Mouse (Mus musculus) brain, embryonic 18.5 days (tissue): ENCODE data around the gene Ifngr2.

Experiments
- DNase-seq: peaks from one replicate; pipeline ENCODE4 v3.0.0-alpha.2; 2012; ENCODE audit warnings: low read depth, low spot score

Ifngr2 gene

DNA sequence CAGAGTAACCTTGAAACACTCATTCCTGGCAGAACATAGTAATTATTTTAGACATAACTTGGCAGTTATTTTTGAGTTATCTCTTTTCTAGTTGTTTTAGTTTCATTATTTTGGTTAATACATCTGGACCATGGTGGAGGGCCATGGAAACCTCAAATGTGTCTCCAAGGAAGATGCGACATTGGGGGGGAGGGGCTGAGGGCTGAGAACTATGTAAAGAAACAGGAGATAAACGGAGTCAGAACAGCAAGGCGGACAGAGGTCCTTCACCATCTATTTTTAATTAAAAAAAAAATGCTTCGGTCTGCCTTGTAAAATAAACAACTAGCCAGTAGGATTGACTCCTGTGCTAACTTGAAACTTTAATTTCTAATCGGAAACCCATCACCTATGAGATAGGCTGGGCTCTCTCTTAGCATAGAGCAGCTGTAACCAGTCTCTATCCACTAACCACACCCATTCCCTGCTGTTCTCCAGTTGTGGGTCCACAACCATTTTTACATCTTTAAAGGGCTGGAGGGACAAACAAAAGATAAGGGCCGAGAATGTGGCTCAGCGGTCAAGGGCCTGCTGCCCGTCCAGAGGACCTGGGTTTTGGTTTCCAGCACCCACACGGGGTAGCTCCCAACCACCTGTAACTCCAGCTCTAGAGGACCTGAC lies 18.6 kb downstream of the Ifngr2 start:
- no peak for DNase-seq

DNA sequence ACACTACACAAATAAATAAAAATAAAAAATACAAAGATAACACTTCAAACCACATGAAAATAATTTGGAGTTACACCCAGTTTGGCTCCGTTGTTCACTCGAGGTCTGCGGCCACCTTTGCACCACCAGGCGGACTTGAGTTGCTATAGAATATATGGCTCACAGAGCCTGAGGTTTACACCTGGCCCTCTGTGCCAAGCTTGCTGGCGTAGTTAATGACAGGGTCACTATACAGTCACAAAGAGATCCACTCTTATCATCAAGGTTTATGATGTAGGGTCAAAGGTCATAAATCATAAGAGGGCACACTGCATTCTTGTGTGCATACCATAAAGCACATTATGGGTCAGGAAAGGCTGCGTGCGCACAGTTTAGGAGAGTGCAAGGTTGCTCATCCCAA lies 19.1 kb downstream of the Ifngr2 start:
- DNase-seq, result no peak

DNA sequence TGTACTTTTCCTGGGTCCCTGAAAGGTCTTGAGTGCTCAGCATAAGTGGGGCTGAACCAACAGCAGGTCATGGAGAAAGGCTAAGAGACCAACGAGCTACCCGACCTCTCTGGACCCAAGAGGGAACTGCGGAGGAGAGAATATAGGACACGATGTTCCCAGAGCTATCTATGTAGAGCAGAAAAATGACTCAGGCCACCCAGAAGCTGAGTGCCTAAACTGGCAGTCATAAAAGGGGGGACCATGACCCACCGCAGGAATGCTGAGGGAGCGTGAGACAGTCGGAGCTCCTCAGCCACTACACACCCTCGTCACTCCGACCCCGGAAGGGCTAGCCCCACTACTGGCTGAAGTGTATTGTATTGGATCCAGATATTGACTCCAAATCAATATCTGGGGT lies 22.1 kb downstream of the Ifngr2 start:
- DNase-seq, result no peak

- DNase-seq, result no peak
Observed at GRCm38 (mm10) chr16:91571105-91571504, 24.2 kb downstream of the Ifngr2 start.

- DNase-seq, result no peak
Observed at GRCm38 (mm10) chr16:91575151-91575550, 28.3 kb downstream of the Ifngr2 start.

GRCm38 (mm10) chr16:91578980-91579720 lies 32.3 kb downstream of the Ifngr2 start:
- DNase-seq, result peak; percentile 64

- DNase-seq, result no peak
Observed at GRCm38 (mm10) chr16:91582307-91582706, 35.4 kb downstream of the Ifngr2 start.

- DNase-seq, result no peak
Observed at GRCm38 (mm10) chr16:91585617-91586016, 38.7 kb downstream of the Ifngr2 start.

DNA sequence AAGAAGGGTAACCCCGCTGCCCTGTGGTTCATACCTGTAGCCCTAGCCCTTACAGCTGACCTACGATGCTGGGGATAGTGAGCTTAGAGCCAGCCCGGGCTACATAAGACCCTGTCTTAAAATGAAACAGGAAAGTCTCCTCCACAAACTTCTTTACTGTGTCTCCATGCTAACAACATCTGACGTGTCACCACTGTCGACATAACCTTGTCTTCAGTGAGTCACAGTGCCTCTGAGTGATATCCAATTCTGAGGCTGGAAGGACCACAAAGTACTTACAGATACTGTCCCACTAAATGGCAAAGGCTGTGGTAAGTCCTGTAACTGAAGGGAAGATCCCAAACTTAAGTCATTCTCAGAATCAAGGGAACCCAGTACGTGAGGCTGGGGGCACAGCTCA lies 39.4 kb downstream of the Ifngr2 start:
- no peak for DNase-seq

GRCm38 (mm10) chr16:91587730-91588453 lies 41.0 kb downstream of the Ifngr2 start:
- DNase-seq, result no peak

DNA sequence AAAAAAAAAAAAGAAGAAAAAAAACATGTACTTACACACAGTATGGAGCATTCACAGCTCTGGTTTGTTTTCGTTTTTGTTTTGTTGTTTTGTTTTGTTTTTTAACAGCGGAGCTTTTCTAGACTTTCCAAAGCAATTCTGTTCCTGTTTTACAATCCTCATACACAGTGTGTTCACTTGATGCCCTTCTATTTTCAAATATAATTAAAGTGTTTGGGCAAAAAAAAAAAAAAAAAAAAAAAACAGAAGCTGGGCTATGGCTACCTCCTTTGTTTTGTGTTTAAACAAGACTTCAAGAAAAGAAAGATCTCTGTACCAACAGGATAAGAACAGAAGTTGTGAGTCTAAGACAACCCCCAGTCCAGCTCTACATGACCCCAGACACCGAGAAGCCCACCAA lies 41.8 kb downstream of the Ifngr2 start:
- no peak for DNase-seq

DNA sequence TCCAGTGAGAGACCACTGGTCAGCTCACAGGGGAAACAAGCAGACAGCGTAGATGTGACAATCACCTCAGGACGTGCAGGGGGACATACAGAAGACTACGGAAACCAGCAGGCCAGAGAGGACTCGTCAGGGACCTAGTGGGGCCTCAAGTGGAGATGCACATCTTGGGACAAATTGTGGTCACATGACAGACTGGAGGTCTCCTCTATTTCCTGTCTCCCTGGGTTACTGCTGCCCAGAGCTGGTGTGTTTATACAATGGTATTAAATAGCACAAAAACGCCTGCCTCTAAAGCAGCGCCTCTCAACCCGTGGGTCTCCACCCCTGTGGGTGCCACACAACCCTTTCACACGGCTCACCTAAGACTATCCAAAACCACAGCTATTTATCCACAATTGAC lies 45.3 kb downstream of the Ifngr2 start:
- DNase-seq, result no peak

DNA sequence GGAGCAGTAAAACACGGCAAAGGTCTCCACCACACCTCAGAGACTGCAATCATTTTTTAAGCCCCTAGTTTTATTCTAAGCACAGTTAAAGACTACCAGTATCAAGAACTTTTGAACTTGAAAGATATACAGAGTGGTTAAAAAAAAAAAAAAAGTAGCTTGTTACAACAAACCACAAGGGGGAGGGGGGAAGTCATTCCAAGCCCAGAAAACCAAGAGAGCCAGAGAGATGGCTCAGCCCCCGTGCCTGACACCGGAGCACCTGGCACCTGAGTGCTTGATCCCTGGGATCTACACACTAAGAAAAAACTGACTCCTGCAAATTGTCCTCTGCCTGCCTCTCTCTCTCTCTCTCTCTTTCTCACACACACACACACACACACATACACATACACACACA lies 46.4 kb downstream of the Ifngr2 start:
- DNase-seq, result no peak

DNA sequence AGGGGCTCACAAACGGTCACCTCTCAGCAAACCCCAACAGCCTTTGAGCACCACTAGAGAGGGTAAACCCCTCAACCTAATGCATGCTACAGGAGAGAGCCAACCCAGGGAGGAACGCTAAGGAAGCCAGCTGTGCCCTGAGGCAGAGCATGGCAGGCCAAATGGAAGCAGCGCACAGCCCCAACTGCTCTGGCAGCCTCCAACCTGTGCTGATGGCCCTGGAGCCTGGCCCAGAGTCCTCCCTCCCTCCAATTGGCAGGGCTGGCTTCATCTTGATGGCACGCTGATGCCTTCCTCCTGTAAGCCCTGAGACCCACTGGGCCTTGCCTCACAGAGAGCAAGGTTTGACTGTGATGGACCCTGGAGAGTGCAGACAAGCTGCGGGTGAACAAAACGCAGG lies 48.2 kb downstream of the Ifngr2 start:
- DNase-seq, result no peak

DNA sequence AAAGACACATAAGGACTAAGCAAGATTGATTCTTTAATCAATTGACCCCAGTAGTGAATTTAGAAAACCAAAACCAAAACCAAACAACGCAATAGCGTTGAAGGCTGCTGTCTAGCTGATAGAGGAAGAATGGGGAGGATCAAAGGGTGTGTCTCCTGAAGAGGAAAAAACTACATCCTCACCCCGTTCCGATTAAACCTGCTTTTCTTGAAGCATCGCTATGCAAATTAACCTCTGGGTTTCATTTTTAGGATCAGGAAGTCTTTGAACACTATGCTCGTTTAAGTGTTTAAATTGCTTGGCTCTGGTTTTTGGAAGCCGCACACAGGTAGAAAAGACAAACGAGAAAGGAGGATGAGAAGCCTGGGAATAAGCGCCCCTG lies 49.5 kb downstream of the Ifngr2 start:
- no peak for DNase-seq

DNA sequence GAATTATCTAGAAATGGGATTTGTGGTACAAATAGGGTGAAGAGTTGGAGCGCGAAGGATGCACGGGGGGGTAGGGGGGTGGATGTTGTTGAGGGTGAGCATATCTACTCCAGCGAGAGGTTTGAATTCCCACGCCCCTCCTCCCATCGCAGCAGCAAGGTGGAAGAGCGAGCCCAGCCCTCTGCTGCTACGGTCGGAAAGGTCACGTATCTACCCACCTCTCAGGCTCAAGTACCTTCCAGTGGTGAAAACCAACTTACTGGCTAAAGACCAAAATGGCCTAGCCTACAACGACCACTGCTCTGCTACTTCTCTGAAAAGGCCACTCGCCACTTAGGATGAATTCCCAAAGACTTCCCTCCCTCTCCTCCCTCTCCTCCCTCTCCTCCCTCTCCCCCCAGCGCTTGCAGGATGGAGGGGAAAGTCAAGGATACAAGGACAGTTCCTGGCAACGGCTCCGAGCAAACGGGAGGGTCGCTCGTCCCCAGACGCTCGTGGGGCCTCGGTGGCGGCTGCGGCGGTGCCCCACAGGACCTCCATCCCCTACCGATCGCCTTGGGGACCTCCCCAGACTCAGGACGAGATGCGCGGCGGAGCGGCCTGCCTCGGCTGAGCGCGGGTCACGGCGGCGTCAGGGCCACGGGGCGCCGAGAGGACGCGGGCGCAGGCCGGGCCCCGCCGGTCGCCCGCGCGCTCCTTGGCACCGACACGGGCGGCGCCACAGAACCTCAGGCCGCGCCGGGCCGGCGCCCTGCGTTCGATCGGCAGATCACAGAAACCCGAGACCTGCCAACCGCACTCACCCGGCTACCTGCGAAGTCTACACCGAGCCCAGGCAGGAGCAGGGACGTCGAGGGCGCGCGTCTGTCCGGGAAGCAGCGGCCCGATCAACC lies 50.2 kb downstream of the Ifngr2 start:
- DNase-seq, result no peak

DNA sequence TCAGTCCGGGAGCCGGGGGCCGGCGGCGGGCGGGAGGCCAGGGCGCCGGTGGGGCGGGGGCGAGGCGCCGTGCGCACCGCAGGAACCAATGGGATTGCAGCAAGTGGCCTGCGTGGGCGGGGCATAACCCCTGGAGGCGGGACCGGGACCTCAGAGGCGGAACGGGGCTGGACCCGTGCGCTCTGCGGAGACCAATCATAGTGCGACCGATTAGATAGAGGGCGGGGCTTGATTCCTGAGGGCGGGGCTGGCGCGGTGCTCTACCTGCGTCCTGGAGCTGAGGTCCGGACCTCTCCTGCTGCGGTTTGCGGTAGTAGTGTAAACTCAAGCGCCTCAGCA lies 50.8 kb downstream of the Ifngr2 start, which contains the start of gene Tmem50b:
Gene Tmem50b, minus strand, starts transcription at position 129 of the 339 bp plus-strand sequence.
- DNase-seq, result peak; percentile 92

GRCm38 (mm10) chr16:91599242-91599641 lies 52.4 kb downstream of the Ifngr2 start:
- DNase-seq, result no peak

DNA sequence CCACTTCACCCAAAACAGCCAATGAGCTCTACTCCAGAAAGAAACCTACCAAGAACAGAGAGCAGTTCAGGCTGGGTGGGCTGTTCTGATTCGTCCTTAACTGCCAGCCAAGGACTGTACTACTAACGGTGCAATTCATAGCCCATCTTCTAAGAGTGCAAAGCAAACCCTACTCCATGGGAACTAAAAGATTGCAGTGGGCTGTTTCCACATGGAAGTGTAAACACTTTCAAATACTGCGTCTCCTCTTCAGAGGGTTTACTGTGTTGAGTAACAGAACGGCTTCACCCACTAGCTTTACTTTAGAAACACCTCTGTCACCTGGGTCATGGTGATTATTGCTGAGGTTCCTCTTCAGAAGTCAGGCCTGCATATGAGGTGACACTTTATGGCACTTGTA lies 54.2 kb downstream of the Ifngr2 start:
- no peak for DNase-seq

DNA sequence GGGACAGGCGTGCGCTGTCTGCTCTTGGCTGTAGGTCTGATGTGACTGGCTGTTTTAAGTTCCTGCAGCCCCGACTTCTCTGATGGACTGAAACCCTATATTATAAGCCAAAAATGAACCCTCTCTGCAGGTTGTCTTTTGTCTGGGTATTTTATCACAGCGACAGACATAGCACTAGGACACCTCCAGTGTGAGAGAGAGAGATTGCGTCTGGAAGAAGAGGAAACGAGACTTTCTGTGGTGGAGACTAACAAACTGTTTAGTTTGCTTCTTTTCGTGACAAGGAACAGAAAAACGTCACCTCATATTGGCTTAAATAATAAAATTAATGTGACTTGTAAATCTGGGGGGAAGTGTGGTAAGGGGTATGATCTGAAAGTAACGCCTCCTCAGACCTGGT lies 54.8 kb downstream of the Ifngr2 start:
- DNase-seq, result no peak

DNA sequence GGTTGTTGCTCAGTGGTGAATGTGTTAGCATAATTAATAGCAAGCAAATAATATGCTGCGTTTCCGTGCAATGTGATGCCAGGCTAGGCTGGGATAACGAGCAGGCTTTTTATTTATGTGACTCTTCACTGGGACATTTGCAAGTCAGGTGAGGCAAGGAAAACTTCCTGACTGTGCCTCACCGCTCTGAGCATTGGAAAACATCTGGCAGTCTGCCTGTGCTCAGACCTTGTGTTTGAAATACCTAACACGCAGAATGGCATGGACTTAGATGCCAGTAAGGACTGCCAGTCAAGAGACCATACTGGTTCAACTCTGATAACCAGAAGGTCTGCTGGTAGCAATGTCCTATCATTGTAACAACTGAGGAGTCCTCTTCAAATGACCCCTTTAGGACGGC lies 58.3 kb downstream of the Ifngr2 start:
- no peak for DNase-seq

DNA sequence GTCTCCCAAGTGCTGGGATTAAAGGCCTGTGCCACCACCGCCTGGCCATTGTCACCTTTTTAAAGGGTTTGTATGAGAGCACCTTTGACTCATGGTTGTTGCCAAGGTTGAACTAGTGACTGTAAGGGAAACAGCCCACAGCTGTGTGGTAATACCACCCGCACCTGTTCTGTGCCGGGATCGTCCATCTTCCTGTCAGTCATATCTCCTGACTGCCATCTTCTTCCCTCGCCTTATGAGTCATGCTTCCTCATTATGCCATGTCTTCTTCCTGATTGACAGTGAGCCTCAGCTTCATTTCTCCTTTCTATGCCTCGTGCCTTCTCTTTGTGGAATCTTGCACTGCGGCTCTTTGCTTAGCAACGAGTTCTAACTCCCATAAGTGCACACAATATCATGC lies 60.1 kb downstream of the Ifngr2 start:
- DNase-seq, result no peak
